Mouse (Mus musculus) kidney, postnatal 14 days (tissue): ENCODE measurements around the gene Mbl2.
"Not testable (repeated sequence)": the region's sequence is repeated elsewhere in the genome, so short reads cannot be mapped to it uniquely, and the experiment has no call there.

ENCODE experiments used
- DNase-seq: peaks from one replicate; pipeline ENCODE4 v3.0.0; 2022; ENCODE audit warnings: mixed read lengths

Gene Mbl2

GRCm38 (mm10) chr19:30232691-30233090, at the start of gene Mbl2:
Gene Mbl2, plus strand, starts transcription at chr19:30232942.
- no peak for DNase-seq

DNA sequence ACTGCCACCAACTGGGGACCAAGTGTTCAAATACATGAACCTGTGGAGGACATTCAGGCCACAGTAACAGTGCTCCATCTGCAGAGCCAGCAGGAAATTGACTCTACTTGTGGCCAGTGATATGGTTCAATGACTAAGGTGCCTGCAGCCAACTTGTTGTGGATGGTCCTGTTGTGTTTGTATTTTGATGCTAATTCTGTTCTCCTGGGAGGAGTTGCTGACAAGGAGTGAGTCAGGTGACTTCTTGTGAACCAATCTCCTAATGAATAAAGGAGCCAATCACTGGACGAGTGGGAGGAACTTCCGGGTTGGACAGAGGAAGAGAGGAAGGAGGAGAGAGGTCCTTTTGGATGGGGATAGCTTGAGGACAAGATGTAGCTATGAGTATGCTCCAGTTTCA, 47.2 kb upstream of the Mbl2 start:
- no peak for DNase-seq

- DNase-seq, result no peak
These were observed 45.5 kb upstream of the Mbl2 start for GRCm38 (mm10) chr19:30187232-30187631.

- no peak for DNase-seq
These were observed 37.7 kb upstream of the Mbl2 start for GRCm38 (mm10) chr19:30194999-30195398.

DNA sequence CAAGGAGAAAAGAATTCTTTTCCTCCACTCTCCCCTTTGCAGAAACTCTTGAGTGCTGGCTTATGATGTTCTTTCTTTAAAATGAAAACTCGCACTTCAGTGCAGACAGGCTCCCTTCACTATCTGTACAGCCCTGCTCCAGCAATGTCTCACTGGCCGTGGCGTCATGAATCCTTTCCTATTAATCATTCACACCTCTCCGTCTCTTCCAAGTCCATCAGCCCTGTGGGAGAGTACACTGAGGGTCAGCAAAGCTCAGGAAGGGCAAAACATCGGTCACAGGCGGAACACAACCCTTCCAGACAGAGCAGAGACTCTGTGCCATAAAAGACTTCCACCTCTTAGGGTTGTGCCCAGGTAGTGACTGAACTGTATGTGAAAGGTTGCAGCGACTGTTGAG, 30.6 kb upstream of the Mbl2 start:
- DNase-seq, result peak; percentile 67

DNA sequence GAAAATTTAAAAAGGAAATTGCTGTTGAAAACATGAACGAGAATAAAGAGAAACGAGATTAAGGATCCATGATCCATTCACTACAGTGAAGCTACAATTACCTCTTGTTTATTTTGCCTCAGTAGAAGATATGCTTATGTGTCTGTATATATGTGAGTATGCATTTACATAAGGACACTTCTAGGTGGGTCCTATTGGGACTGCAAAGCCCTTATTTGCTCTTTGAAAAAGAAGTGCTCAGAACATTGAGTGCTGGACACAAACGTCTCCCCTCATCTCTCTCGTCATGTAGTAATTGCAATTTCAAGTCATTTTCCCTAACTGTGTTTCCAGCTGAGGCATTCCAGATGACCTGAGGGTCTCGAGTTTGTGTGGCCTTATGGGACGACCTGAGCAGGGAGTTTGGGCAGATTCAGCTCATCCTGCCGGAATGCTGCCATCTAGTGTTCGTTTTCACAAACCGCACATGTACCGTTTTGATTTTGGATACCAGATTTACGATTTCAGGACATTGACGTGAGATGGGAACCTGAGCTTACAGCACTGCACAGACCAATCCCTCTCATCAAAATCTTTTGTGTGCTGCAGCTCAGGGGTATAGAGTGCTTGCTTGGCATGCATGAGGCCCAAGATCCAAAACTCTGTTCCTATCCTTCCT, 27.5 kb upstream of the Mbl2 start:
- peak; percentile 43 for DNase-seq

- no peak for DNase-seq
These were observed 26.9 kb upstream of the Mbl2 start for GRCm38 (mm10) chr19:30205874-30206273.

GRCm38 (mm10) chr19:30206981-30207380, 25.8 kb upstream of the Mbl2 start:
- no peak for DNase-seq

DNA sequence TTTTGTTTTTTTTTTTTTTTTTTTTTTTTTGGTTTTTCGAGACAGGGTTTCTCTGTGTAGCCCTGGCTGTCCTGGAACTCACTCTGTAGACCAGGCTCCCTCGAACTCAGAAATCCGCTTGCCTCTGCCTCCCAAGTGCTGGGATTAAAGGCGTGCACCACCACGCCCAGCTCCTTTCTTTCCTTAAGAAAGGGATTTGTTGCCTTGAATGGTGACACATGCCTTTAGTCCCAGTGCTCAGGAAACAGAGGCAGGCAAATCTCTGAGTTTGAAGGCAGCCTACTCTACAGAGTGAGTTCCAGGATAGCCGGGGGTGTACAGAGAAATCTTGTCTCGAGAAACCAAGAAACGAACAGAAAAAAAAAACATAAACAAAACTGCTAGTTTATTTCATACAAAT, 23.7 kb upstream of the Mbl2 start:
- not testable (repeated sequence) for DNase-seq

DNA sequence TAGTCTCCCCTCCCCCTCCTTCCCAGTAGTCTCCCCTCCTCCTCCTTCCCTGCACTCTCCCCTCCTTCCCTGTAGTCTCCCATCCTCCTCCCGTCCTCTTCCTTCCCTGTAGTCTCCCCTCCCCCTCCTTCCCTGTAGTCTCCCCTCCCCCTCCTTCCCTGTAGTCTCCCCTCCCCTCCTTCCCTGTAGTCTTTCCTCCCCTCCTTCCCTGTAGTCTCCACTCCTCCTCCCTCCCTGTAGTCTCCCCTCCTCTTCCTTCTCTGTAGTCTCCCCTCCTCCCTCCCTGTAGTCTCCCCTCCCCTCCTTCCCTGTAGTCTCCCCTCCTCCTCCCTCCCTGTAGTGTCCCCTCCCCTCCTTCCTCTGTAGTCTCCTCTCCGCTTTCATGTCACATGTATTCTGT, 18.7 kb upstream of the Mbl2 start:
- DNase-seq, result no peak

DNA sequence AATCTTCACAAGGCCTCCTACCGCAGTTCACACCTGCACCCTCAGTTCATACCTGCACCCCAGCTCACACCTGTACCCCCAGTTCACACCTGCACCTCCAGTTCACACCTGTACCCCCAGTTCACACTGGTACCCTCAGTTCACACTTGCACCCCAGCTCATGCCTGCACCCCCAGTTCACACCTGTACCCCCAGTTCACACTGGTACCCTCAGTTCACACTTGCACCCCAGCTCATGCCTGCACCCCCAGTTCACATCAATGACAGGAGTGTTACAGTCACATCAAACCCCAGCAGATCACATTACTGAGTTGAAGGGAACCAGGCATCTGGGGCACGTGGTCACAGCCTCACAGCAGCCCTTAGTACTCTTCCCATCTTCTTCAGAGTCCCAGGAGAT, 17.0 kb upstream of the Mbl2 start:
- DNase-seq, result not testable (repeated sequence)

DNA sequence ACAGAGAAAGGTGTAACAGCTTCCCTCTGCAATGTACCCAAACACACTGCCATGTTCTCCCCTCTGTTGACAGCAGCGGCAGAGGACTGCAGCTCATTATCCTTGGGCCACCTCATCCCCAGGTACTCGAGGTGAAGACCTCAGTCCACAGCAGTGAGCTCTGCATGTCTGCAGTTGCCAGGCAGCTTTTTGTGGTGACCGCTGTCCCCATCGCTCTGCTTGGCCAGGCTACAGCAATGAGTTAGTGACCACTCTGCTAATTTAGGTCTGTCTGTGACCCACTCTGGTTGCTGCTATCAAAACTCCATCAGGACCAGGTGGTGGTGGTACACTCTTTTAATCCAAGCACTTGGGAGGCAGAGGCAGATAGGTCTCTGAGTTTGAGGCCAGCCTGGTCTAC, 16.6 kb upstream of the Mbl2 start:
- DNase-seq, result no peak

DNA sequence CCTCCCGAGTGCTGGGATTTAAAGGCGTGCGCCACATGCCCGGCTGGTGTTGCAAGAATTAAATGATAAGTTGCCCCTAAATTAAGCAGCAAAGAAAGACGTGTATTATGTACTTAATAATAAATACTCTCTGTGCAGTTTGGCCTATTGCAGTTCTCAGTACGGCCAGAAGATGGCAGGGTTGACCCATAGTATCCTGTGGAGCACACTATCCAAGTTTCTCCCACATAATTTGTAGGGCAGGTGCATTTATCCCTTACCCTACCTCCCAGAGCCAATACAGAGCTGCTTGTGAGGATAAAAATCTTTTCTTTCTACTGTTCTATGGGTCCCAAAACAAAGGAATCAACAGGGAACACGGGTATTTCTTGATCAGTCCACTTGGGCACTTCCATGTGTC, 15.4 kb upstream of the Mbl2 start:
- peak; percentile 54 for DNase-seq

DNA sequence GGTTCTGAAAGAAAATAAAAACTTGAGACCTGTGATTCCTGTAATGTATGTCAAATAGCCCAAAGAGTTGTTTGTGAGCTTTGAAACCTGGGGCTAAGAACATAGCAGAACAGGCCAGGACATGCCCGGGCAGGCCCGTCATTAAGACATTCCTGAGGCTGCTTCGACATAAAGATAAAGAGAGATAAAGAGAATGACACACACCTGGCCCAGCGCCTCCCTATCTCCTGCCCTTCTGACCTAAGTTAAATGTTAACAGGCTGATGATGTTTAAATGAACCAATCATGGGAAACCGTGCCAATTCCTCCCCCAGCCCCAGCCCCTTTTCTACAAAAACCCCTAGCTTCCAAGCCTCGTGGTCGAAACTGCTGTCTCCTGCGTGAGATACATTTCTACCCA, 10.1 kb upstream of the Mbl2 start:
- not testable (repeated sequence) for DNase-seq

DNA sequence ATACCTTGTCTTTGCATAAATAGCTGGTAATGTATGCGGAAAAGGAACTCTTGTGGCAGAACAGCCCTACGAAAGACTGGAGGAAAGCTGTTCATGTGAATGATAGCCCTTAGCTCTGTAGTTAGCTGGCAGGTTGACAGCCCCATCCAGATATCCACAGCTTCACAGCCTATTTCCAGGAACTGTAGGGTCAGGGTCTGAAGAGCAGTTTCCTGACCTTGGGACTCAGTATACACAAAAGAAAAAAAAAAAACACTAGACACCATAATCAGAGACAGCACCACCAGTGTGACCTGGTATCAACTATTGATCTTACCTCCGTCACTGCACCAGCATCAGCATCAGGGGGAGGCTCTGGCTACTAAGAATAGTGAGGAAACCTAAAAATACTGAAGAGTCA, 3.3 kb upstream of the Mbl2 start:
- no peak for DNase-seq

DNA sequence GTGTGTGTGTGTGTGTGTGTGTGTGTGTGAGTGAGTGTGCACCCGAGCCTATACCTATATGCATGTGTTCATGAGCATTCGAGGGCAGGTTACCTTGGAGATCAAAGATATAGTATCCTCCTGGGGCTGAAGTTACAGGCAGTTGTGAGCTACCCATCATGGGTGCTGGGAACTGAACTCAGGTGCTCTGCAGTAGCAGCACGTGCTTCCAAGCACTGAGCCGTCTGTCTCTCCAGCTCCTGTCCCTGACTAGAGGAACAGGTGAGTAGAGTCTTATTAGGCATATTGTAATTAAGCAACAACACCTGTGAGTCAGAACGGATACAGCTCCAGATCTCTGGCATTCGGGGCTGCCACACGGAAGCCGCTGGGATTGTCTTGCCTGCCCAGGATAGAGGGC, 1.7 kb downstream of the Mbl2 start:
- DNase-seq, result no peak

DNA sequence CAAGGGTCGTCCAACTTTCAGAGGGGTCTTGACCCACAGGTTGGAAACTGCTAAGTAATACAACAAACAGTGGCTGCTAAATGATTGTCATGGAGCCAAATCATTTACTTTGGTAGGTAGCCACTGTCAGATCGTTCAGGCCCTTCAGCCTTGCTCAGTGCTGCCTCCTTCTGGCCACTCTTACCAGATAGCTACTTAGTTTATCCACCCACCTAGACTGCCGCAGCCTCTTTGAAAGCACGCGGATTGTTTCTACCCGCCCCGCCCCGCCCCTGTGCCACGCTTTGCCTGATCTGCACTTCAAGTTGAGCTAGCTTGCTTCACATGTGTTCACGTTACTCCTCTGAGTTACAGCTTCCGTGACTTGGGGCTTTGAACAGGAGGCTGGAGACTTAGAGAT, 14.6 kb downstream of the Mbl2 start:
- peak; percentile 29 for DNase-seq

DNA sequence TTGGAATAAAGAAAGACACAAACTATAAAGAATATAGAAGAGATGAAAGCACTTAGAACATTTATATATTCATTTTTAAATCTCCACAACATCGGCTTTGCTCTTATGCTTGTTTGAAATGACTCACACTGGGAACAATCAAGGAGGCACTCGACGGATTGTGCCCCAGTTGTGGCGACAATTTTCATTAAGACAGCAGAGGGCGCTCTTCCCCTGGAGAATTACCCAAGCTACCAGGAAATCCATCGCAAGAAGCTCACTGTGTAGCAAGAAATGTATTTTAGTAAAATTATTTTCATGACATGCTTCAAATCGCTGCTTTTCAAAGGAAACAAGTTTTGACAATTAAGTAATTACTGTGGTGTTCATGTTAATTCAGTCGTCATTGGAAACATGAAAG, 16.1 kb downstream of the Mbl2 start:
- DNase-seq, result peak; percentile 66

- DNase-seq, result no peak
These were observed 19.5 kb downstream of the Mbl2 start for GRCm38 (mm10) chr19:30252253-30252652.

GRCm38 (mm10) chr19:30256339-30256738, 23.6 kb downstream of the Mbl2 start:
- DNase-seq, result no peak

DNA sequence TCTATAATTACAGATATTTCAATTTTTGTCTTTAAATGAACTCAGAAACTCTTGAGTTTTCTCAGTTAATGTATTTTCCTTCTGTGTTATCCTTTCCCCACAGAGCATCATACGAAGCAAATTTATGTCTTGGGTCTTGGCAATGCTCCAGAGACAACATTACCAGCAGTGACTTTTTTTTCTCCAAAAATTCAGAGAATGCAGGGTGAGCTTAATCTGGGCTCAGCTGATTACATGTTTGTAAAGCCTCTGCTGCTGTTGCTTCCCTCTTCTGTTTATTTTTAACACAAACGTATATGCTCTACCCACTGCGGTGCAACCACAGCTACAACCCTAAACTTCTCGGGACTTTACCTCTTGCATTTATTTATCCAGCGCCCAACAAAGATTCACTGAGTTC, 48.4 kb downstream of the Mbl2 start:
- no peak for DNase-seq

DNA sequence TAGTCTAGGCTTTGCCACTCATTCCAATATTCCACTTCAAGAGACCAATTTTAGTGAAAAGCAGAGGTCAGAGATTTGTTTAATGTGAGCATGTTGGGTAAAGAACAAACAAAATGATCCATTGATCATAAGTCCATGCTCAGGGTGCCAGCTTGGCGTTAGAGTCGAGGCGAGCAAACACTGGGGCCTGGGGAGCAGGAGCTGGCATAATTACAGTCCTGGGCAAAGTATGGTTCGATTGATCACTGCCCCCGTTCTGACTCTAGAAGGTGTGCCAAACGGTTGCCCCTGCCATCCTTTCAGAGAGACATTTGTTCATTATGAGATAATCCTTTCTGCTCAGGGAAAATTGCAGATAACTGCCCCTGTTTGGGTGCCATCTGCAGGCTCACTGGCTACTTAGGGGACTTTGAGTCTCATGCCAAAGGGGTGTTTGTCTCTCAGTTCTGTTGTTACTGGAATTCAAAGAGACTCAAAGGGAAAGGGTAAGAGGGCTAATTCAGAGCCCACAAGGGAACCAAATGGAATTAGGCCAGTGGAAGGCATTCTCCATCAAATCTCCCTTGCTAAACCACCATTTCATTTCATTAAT, 55.3 kb downstream of the Mbl2 start:
- no peak for DNase-seq
